Mouse (Mus musculus): ENCODE results near the gene Snx17.

DNA sequence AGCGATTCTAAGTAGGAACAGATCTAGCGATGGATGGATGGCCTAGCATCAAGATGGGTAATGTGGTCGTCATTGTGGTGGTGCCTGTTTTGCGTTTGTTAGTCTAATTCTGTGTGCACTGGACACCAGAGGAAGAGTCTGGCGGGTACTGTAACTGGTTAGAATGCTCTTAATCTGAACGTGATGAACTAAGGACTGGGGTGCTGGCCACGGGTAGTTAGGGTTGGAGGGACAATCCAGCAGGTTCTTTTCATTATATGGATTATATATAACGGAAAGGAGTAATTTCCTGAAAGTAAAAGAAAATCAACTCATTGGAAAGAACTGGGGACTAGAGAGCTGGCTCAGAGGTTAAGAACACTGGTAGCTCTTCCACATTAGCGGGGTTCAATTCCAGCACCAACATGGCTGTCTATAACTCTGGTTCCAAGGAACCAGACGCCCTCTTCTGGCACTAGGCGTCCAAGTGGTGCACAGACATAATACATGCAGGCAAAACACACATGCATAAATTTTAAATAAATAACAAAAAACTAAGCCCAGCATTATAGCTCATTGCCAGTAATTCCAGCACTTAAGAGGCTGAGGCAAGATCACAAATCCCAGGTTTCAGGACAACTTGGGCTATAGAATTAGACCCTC is 28.4 kb downstream of the Snx17 start:
- TF ChIP-seq MYOG (IDR thresholded peaks at IDR 0.05; ENCODE audit: control insufficient read depth in 1 of 3, insufficient read depth in 1 of 3, insufficient read length in 2 of 3, low read depth in 2 of 3), result no peak
- TF ChIP-seq TCF12 (IDR thresholded peaks at IDR 0.05; ENCODE audit: insufficient read depth, poor library complexity, severe bottlenecking), result no peak
- TF ChIP-seq POLR2A (IDR thresholded peaks at IDR 0.05; ENCODE audit: insufficient read length, low read depth), result peak; percentile 16
- TF ChIP-seq E2F4 (IDR thresholded peaks at IDR 0.05; ENCODE audit: insufficient read depth), result no peak
- TF ChIP-seq USF1 (IDR thresholded peaks at IDR 0.05; ENCODE audit: low read depth), result no peak
- TF ChIP-seq MAX (IDR thresholded peaks at IDR 0.05; ENCODE audit: low read depth), result no peak

Data from myocyte (in vitro differentiated cells).